Comparison of ENCODE assay signal across 17 mouse cellular contexts in genomic region chr12:45614509-45615150, GRCm38 (mm10).
DNase-seq lines count a peak whose midpoint lies in the region; ATAC-seq lines count a peak whose summit lies in the region.
"Had no signal": no experiment of that assay in that cellular context is flagged by ENCODE, and none has a peak within 500 bp of the region (broad histone marks: within the 10 kb centered on the region; RNA-seq: fewer than 3 reads in every experiment).

No protein-coding gene starts in this region.

- H3K9ac ChIP-seq in forebrain, embryonic 13.5 days = no peak overlapping the region
- no peak overlapping the region for H3K9ac ChIP-seq in midbrain, embryonic 12.5 days (replicated peaks)
- no peak overlapping the region for H3K9ac ChIP-seq in midbrain, embryonic 15.5 days
- H3K9ac ChIP-seq: heart, embryonic 15.5 days; hindbrain, embryonic 15.5 days; neural tube, embryonic 13.5 days had no signal

- no peak overlapping the region for H3K4me3 ChIP-seq in forebrain, embryonic 13.5 days
- H3K4me3 ChIP-seq in forebrain, embryonic 10.5 days = no peak overlapping the region
- H3K4me3 ChIP-seq in midbrain, embryonic 12.5 days = no peak overlapping the region
- H3K4me3 ChIP-seq in midbrain, embryonic 15.5 days = no peak overlapping the region
- no peak overlapping the region for H3K4me3 ChIP-seq in limb, embryonic 10.5 days
- H3K4me3 ChIP-seq: gastrocnemius, adult 2 months; heart, embryonic 15.5 days; hindbrain, embryonic 15.5 days; midbrain, embryonic 10.5 days; neural tube, embryonic 13.5 days had no signal

- DNase-seq in forebrain, embryonic 10.5 days (ENCODE audit: extremely low spot score, low spot score) = no peak
- DNase-seq in embryo, embryonic 10.5 days (ENCODE audit: low spot score) = peak; percentile 59
- DNase-seq in retina, embryonic 14.5 days (ENCODE audit: low spot score) = peak; percentile 60
- DNase-seq in cerebellum, postnatal 25 days = no peak
- DNase-seq in limb, embryonic 10.5 days (ENCODE audit: low spot score) = no peak
- DNase-seq: adrenal gland, postnatal 14 days; gastrocnemius, adult 2 months; heart, adult 11 months; kidney, adult 18-20 months; thymus, adult 18-20 months had no signal

- no peak overlapping the region for H3K4me2 ChIP-seq in forebrain, embryonic 13.5 days
- no peak overlapping the region for H3K4me2 ChIP-seq in midbrain, embryonic 12.5 days (replicated peaks)
- no peak overlapping the region for H3K4me2 ChIP-seq in midbrain, embryonic 15.5 days
- H3K4me2 ChIP-seq: heart, embryonic 15.5 days; hindbrain, embryonic 15.5 days; neural tube, embryonic 13.5 days had no signal

- peak; percentile 70; the same call in 1 of the 2 replicates for ATAC-seq in forebrain, embryonic 13.5 days
- ATAC-seq in midbrain, embryonic 12.5 days (ENCODE audit: low FRiP score, low read depth) = peak; percentile 77; the same call in 1 of the 2 replicates
- no peak for ATAC-seq in midbrain, embryonic 15.5 days (replicated peaks)

- no peaks in the 10 kb centered on the region for H3K36me3 ChIP-seq in forebrain, embryonic 13.5 days (ENCODE audit: poor library complexity, severe bottlenecking)
- no peaks in the 10 kb centered on the region for H3K36me3 ChIP-seq in forebrain, embryonic 10.5 days (replicated peaks)
- H3K36me3 ChIP-seq in midbrain, embryonic 12.5 days = no peaks in the 10 kb centered on the region
- H3K36me3 ChIP-seq in midbrain, embryonic 15.5 days (replicated peaks) = no peaks in the 10 kb centered on the region
- H3K36me3 ChIP-seq in limb, embryonic 10.5 days = no peaks in the 10 kb centered on the region
- H3K36me3 ChIP-seq: heart, embryonic 15.5 days; hindbrain, embryonic 15.5 days; midbrain, embryonic 10.5 days; neural tube, embryonic 13.5 days had no signal

- 2% methylated on average over 1 of the region's 1 CpGs for WGBS in forebrain, embryonic 13.5 days
- WGBS in forebrain, embryonic 10.5 days = 32% methylated on average over 1 of the region's 1 CpGs
- WGBS in midbrain, embryonic 12.5 days = 22% methylated on average over 1 of the region's 1 CpGs
- 7% methylated on average over 1 of the region's 1 CpGs for WGBS in midbrain, embryonic 15.5 days
- WGBS in limb, embryonic 10.5 days = 38% methylated on average over 1 of the region's 1 CpGs

- H3K27ac ChIP-seq in forebrain, embryonic 13.5 days = no peak overlapping the region
- H3K27ac ChIP-seq in forebrain, embryonic 10.5 days = no peak overlapping the region
- no peak overlapping the region for H3K27ac ChIP-seq in midbrain, embryonic 12.5 days (replicated peaks)
- no peak overlapping the region for H3K27ac ChIP-seq in midbrain, embryonic 15.5 days
- no peak overlapping the region for H3K27ac ChIP-seq in limb, embryonic 10.5 days
- H3K27ac ChIP-seq: gastrocnemius, adult 2 months; heart, embryonic 15.5 days; hindbrain, embryonic 15.5 days; midbrain, embryonic 10.5 days; neural tube, embryonic 13.5 days had no signal

- H3K9me3 ChIP-seq in forebrain, embryonic 13.5 days (replicated peaks) = no peaks in the 10 kb centered on the region
- H3K9me3 ChIP-seq in forebrain, embryonic 10.5 days = no peaks in the 10 kb centered on the region
- H3K9me3 ChIP-seq in midbrain, embryonic 12.5 days = no peaks in the 10 kb centered on the region
- no peaks in the 10 kb centered on the region for H3K9me3 ChIP-seq in midbrain, embryonic 15.5 days
- no peaks in the 10 kb centered on the region for H3K9me3 ChIP-seq in limb, embryonic 10.5 days (replicated peaks)
- H3K9me3 ChIP-seq: heart, embryonic 15.5 days; hindbrain, embryonic 15.5 days; midbrain, embryonic 10.5 days; neural tube, embryonic 13.5 days had no signal

- H3K4me1 ChIP-seq in forebrain, embryonic 13.5 days = 0 out of 2 replicates have a peak, but pooled peaks cover 3% of the 10 kb centered on the region
- H3K4me1 ChIP-seq in forebrain, embryonic 10.5 days = peaks cover 14% of the 10 kb centered on the region
- H3K4me1 ChIP-seq in midbrain, embryonic 12.5 days = peaks cover 4% of the 10 kb centered on the region; the same call in 1 of the 2 replicates
- H3K4me1 ChIP-seq in midbrain, embryonic 15.5 days = no peaks in the 10 kb centered on the region
- H3K4me1 ChIP-seq in limb, embryonic 10.5 days = no peaks in the 10 kb centered on the region
- H3K4me1 ChIP-seq: heart, embryonic 15.5 days; hindbrain, embryonic 15.5 days; neural tube, embryonic 13.5 days had no signal

- peaks cover 6% of the 10 kb centered on the region for H3K27me3 ChIP-seq in forebrain, embryonic 13.5 days
- H3K27me3 ChIP-seq in forebrain, embryonic 10.5 days (ENCODE audit: poor library complexity, severe bottlenecking) = peaks cover 39% of the 10 kb centered on the region
- no peaks in the 10 kb centered on the region for H3K27me3 ChIP-seq in midbrain, embryonic 12.5 days
- H3K27me3 ChIP-seq in midbrain, embryonic 15.5 days (replicated peaks) = no peaks in the 10 kb centered on the region
- H3K27me3 ChIP-seq in limb, embryonic 10.5 days (ENCODE audit: low read depth, poor library complexity, severe bottlenecking) = no peaks in the 10 kb centered on the region
- H3K27me3 ChIP-seq: heart, embryonic 15.5 days; hindbrain, embryonic 15.5 days; neural tube, embryonic 13.5 days had no signal

Comparison
In these comparisons a context has a peak if more than half of its experiments do, and no peak if none do; other contexts are left out.
1. DNase-seq: peak in embryo, embryonic 10.5 days (single experiment) and retina, embryonic 14.5 days (single experiment); none in forebrain, embryonic 10.5 days (single experiment), cerebellum, postnatal 25 days (0 of 2) and limb, embryonic 10.5 days (single experiment).